Mouse (Mus musculus) left cerebral cortex, adult 2 months (tissue): ENCODE data around the gene Slco2a1. TPM values are rescaled to one million over a fixed set of nuclear protein-coding genes. Genes with fewer than 3 reads are reported as not detected.

Experiments used
- DNase-seq, 2 experiments: peaks; one replicate each; pipeline ENCODE4 v3.0.0; 2021 to 2022; ENCODE audit warnings: low spot score in 2 of 2, mixed read lengths in 1 of 2; ENCODE audit errors: extremely low spot score in 1 of 2
- H3K27ac ChIP-seq: fragments of 200-600 bp; 2 replicates; pipeline ENCODE4 v1.8.1; 2022
- H3K4me3 ChIP-seq: fragments of 200-600 bp; 2 replicates; pipeline ENCODE4 v1.8.1; 2022
- CTCF ChIP-seq: fragments of 200-600 bp; IDR thresholded peaks from 2 replicates; pipeline ENCODE4 v1.8.1; 2022; ENCODE audit warnings: antibody characterized with exemption, mild to moderate bottlenecking, moderate library complexity
- intact Hi-C: fragments of 180-260 bp; cut with DNase I; formaldehyde crosslinking; loops from one replicate; pipeline ENCODE4 v1.15.1; 2025
- total RNA-seq, 2 experiments: library from RNA; stranded (reverse); gene quantifications; 2 replicates each; pipeline ENCODE4 v1.2.3; 2021

Gene Slco2a1
- total RNA-seq, 2 experiments from 2014 or later, result 0.89 to 1.2 TPM

DNA sequence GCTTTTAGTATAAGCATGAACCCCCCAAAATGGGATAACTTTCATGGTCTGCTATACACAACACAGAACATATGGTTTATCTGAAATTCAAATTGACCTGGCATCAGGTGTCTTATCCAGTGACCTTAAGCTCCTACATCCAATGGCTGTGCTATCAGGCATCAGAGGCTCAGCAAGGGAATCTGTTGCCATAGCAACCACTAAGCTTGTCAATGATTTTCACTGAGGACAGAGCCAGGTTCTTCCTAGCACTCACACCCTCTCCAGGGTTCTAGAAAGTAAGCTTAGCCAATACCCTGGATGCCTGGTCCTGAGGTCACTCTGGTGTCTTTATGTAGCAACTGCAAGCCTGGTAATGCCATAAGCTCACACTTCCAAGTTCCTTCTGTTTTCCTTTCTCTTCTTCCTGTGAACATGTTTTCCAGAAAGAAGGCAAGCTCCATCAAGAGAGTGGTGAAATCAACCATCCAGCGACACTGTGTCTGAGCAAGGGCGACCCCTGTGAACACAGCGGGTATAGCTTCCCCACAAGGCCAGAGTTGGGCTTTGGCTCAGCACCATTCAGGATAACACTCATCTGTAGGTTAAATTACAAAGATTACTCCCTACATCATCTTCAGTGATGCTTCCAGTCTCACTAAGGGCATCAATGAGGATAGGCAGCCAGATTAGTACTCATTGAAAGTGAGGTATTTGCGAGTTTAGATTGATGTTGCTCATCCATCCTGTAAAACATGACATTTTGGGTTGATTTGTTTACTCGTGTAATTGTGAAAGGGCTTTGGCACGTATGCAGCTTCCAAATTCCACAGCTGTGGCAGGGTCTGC lies 2.0 kb downstream of the Slco2a1 start:
- DNase-seq, result no peak
- intact Hi-C loops, result no loop called here
- TF ChIP-seq CTCF, result no peak; the same call in 1 of the 2 replicates
- H3K4me3 ChIP-seq, result no peak overlapping the region
- H3K27ac ChIP-seq, result no peak overlapping the region

- no peak overlapping the region for H3K27ac ChIP-seq
- intact Hi-C loops, result no loop called here
Measured at GRCm38 (mm10) chr9:102991134-102991406, 2.6 kb downstream of the Slco2a1 start.

GRCm38 (mm10) chr9:102992877-102993276 lies 4.4 kb downstream of the Slco2a1 start:
- intact Hi-C loops, result no loop called here
- Histone ChIP-seq H3K27ac (no peak overlapping the region), H3K4me3 (no peak overlapping the region)
- TF ChIP-seq CTCF, result no peak
- no peak for DNase-seq

More at GRCm38 (mm10) chr9:102991134-102991406, 2.6 kb downstream of the Slco2a1 start:
- no peak overlapping the region for H3K4me3 ChIP-seq
- DNase-seq, result no peak
- TF ChIP-seq CTCF, result no peak

DNA sequence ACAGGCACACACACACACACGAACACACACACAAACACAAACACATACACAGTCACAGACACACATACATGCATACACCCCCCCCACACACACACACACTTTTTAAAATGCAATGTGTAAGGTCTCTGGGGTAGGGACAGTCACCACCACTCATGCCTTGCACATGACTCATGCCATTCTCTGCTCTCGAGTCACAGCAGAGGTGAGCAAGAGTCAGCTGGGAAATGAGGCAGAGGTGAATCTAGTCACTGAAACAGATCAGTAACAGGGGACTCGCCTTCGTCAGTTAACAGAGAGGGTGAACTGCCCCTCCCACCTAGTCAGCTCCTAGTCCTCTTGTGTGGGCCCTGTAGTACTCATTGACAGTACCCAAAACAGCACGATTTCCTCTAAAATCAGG lies 5.3 kb downstream of the Slco2a1 start:
- intact Hi-C loops, result no loop called here
- no peak overlapping the region for H3K4me3 ChIP-seq
- TF ChIP-seq CTCF, result no peak
- H3K27ac ChIP-seq, result no peak overlapping the region
- DNase-seq, result no peak

- Histone ChIP-seq H3K27ac (no peak overlapping the region), H3K4me3 (no peak overlapping the region)
- DNase-seq, result no peak
- TF ChIP-seq CTCF, result no peak
- intact Hi-C loops, result no loop called here
Measured at GRCm38 (mm10) chr9:102995800-102996635, 7.5 kb downstream of the Slco2a1 start.

DNA sequence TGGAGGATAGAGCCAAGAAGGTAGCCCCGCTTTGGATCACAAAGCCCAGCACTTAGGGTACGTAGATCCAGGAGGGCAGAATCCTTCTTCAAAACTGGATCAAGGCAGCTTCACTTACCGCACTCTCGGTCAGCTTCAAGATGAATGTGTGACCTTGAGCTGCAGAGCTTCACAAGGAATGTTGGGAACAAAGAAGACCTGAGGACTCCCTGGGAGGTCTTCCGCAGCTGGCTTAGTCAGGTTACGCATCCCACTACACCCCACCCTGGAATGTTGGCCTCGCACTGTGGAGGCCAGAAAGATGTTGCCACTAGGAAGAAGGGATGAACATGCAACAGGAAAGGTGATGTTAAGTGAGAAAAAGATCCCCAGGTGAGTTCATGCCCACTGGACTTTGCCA lies 11.9 kb downstream of the Slco2a1 start:
- Histone ChIP-seq H3K4me3 (no peak overlapping the region), H3K27ac (no peak overlapping the region)
- TF ChIP-seq CTCF, result no peak
- no peak for DNase-seq
- intact Hi-C loops, result no loop called here

- DNase-seq, result no peak
- Histone ChIP-seq H3K27ac (no peak overlapping the region), H3K4me3 (no peak overlapping the region)
- intact Hi-C loops, result no loop called here
- no peak for TF ChIP-seq CTCF
Measured at GRCm38 (mm10) chr9:103004343-103004742, 15.8 kb downstream of the Slco2a1 start.

DNA sequence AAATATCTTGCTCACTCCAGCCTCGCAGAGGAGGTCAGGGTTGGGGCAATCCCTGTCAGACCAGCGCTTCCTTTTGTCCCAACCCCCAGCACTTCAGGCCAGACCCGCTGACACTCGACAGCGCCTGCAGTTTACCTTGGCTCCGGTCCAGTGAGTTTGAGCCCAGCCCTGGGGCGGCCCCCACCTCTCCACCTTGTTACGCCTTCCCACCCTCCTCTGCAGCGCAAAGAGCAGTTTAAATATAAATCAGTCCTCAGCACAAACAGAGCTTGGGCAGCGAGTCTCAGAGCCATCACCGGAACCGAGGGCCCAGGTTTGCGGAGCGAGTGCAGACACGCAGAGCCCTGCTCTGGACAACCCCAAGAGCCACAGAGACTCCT lies 19.2 kb downstream of the Slco2a1 start:
- DNase-seq, result peak in 1 of 2 experiments; percentile 13
- intact Hi-C loops, result no loop called here
- H3K27ac ChIP-seq, result no peak overlapping the region
- peak overlapping the region; percentile 42 for H3K4me3 ChIP-seq
- no peak for TF ChIP-seq CTCF

DNA sequence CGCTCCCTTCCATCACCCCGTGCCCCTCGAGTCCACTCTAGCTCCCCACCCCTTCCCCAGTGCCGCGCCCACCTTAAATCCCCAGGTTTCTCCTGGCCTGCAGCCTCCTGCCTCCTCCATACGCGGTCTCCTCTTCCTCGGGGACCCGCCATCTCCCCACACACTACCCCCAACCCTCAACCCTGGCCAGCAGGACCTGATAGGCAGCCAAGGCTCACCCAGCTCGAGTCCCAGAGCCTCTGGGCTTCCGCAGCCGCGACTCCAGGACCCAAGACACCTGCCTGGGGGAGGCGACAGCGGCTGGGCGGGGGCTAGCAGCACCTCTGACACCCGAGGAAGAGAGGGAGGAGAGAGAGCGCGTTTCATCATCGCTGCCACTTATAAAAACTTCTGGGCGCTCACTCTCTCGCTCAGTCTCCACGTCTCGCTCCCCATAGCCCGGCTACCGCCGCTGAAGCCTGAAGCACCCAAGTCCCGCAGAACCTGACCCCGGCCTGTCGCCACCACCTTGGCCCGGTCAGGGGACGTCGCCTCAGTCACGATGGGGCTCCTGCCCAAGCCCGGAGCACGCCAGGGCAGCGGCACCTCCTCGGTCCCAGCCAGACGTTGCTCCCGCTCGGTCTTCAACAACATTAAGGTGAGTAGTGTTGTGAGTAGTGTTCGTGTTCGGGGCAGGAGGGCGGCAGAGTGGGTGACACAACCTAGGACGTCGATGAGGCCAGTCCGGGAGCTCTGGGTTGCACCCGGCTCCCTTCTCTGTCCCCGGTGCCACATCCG lies 19.8 kb downstream of the Slco2a1 start:
- H3K27ac ChIP-seq, result no peak overlapping the region
- intact Hi-C loops, result no loop called here
- no peak for TF ChIP-seq CTCF

DNA sequence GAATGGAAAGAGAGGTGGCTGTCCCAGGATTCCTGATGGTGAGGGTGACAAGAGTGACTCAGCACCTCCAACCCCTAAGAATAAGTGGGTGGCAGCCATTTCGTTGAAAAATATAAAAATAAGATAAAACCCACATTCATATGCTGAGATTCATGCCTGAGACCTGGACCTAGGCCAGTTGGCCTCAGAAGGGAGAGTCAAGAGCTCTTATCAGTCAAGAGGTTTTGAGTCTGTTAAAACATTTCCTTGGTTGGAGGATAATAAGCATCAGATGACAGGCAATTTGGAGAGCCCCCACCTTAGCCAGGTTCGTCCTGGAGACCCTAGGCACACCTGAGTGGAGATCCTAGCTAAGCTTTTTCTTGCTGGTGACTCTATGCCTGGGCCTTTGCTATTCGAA lies 21.6 kb downstream of the Slco2a1 start:
- intact Hi-C loops, result loop anchor here (5.0 kb wide), 1 partner anchor 82 kb away; no protein-coding TSS in a partner anchor
- Histone ChIP-seq H3K27ac (no peak overlapping the region), H3K4me3 (no peak overlapping the region)
- DNase-seq, result no peak
- TF ChIP-seq CTCF, result no peak

More for the DNA sequence above, 19.8 kb downstream of the Slco2a1 start:
- no peak for DNase-seq
- peak overlapping the region; percentile 42 for H3K4me3 ChIP-seq

DNA sequence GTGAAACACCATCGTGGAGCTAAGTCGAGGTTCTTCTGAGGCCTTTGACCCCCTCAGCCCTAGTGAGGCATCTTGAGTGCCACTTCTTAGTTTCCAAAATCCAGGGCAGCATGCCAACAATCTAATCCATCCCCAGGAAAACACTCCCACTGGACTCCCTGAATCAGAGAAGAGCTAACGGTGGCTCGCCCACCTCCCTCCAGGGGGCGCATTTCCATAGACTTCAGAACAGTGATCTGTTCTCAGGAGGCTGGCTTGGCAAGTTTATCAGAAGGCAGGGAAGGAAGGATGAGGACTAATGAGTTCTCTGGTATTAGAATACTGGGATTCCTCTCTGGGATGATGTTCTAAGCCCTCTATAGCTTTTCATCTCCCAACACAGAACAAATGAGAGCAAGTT lies 24.9 kb downstream of the Slco2a1 start:
- intact Hi-C loops, result loop anchor here (5.0 kb wide), 1 partner anchor 79 kb away; no protein-coding TSS in a partner anchor
- DNase-seq, result peak; percentile 36 to 58
- peak; percentile 73 for TF ChIP-seq CTCF
- H3K4me3 ChIP-seq, result no peak overlapping the region
- no peak overlapping the region for H3K27ac ChIP-seq
